Mouse (Mus musculus) myocyte (in vitro differentiated cells): ENCODE measurements around the gene Fam173a.

Source experiments
- CEBPB ChIP-seq: IDR thresholded peaks from 2 replicates; pipeline ENCODE4 v1.6.1; 2011; ENCODE audit warnings: mild to moderate bottlenecking, moderate library complexity; ENCODE audit not compliant: poor library complexity, insufficient read depth, severe bottlenecking
- E2F4 ChIP-seq: IDR thresholded peaks from one replicate; pipeline ENCODE4 v1.6.1; 2011; ENCODE audit warnings: mild to moderate bottlenecking, control low read depth, moderate library complexity; ENCODE audit not compliant: insufficient read depth
- MAX ChIP-seq: IDR thresholded peaks from one replicate; pipeline ENCODE4 v1.6.1; 2011; ENCODE audit warnings: low read depth, mild to moderate bottlenecking, control low read depth
- MYOD1 ChIP-seq, 3 experiments: IDR thresholded peaks; one replicate each; pipeline ENCODE4 v1.6.1; 2011; ENCODE audit warnings: control low read depth in 2 of 3, low read depth in 2 of 3, mild to moderate bottlenecking in 2 of 3, moderate library complexity in 1 of 3; ENCODE audit not compliant: insufficient read length in 2 of 3, control insufficient read depth in 1 of 3
- MYOG ChIP-seq, 3 experiments: IDR thresholded peaks; one replicate each; pipeline ENCODE4 v1.6.1; 2011; ENCODE audit warnings: control low read depth in 2 of 3, low read depth in 2 of 3, mild to moderate bottlenecking in 2 of 3; ENCODE audit not compliant: insufficient read length in 2 of 3, control insufficient read depth in 1 of 3, insufficient read depth in 1 of 3
- POLR2A ChIP-seq: IDR thresholded peaks from one replicate; pipeline ENCODE4 v1.6.1; 2011; ENCODE audit warnings: low read depth, mild to moderate bottlenecking, control low read depth, moderate library complexity; ENCODE audit not compliant: insufficient read length
- POLR2AphosphoS2 ChIP-seq: IDR thresholded peaks from one replicate; pipeline ENCODE4 v1.6.1; 2011; ENCODE audit warnings: low read depth, control low read depth; ENCODE audit not compliant: insufficient read length
- REST ChIP-seq: IDR thresholded peaks from one replicate; pipeline ENCODE4 v1.6.1; 2011; ENCODE audit warnings: mild to moderate bottlenecking, control low read depth, moderate library complexity; ENCODE audit not compliant: insufficient read depth, insufficient read length
- SRF ChIP-seq: IDR thresholded peaks from one replicate; pipeline ENCODE4 v1.6.1; 2011; ENCODE audit warnings: low read depth; ENCODE audit not compliant: control insufficient read depth, insufficient read length
- TCF12 ChIP-seq: IDR thresholded peaks from one replicate; pipeline ENCODE4 v1.6.1; 2011; ENCODE audit warnings: mild to moderate bottlenecking, control low read depth; ENCODE audit not compliant: poor library complexity, insufficient read depth, severe bottlenecking
- TCF3 ChIP-seq: IDR thresholded peaks from one replicate; pipeline ENCODE4 v1.6.1; 2011; ENCODE audit warnings: low read depth, control low read depth; ENCODE audit not compliant: insufficient read length
- USF1 ChIP-seq: IDR thresholded peaks from one replicate; pipeline ENCODE4 v1.6.1; 2011; ENCODE audit warnings: low read depth, mild to moderate bottlenecking, control low read depth, moderate library complexity

GRCm38 (mm10) chr17:25757691-25758090 lies 35.0 kb downstream of the Fam173a start:
- no peak for TF ChIP-seq POLR2A
- TF ChIP-seq USF1: no peak
- TF ChIP-seq MYOD1 (IDR thresholded peaks at IDR 0.05; ENCODE audit: control insufficient read depth in 1 of 3, insufficient read length in 2 of 3, low read depth in 2 of 3): no peak
- TF ChIP-seq TCF3: no peak
- TF ChIP-seq E2F4: no peak
- no peak for TF ChIP-seq MYOG (IDR thresholded peaks at IDR 0.05; ENCODE audit: control insufficient read depth in 1 of 3, insufficient read depth in 1 of 3, insufficient read length in 2 of 3, low read depth in 2 of 3)
- no peak for TF ChIP-seq TCF12
- no peak for TF ChIP-seq SRF
- TF ChIP-seq MAX: no peak
- TF ChIP-seq CEBPB: no peak
- TF ChIP-seq POLR2AphosphoS2: no peak
- TF ChIP-seq REST: no peak
